Mouse (Mus musculus): ENCODE measurements around the gene Gnl3l. TPM values are rescaled to one million over a fixed set of nuclear protein-coding genes. Genes with fewer than 3 reads are reported as not detected.

Gnl3l gene
- polyA plus RNA-seq, 1 experiment, result 11.5 TPM

DNA sequence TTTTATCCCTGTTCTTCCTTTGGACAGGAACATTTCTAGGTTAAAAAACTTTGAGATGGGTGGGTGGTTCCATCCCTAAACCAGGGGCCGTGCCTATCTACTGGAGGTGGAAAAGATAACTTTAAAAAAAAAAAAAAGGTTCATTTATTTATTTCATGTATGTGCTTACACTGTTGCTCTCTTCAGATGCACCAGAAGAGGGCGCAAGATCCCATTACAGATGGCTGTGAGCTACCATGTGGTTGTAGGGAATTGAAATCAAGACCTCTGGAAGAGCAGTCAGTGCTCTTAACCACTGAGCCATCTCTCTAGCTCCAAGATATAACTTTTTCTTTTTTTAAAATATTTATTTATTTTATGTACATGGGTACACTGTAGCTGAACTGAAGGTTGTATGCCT is 54.1 kb downstream of the Gnl3l start:
- Histone ChIP-seq H3K27ac (ENCODE audit: insufficient read depth, low read depth, low read length) (no peak overlapping the region), H3K4me1 (ENCODE audit: control insufficient read depth, insufficient read depth, low read length) (no peaks in the 10 kb centered on the region), H3K4me3 (ENCODE audit: insufficient read depth, low read length) (no peak overlapping the region)
- no peak for TF ChIP-seq CTCF (IDR thresholded peaks at IDR 0.05; ENCODE audit: low read depth, low read length)

DNA sequence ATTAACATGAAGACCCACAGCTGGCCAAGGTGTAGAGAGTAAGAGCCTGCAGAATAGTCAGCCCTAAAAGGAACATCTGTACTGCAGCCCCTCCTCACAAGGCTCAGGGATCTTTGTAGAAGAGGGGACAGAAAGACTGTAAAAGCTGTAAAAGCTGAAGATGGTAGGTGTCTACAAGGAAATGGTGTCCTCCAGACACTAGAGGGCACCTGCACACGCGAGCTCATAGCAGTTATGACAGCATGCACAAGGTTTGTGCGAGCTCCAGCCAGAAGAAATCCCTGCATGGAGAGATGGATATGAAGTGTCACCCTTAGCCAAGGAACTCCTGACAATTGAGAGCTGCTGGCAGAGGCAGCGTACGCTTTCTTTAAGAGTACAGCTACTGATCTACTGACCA is 56.4 kb downstream of the Gnl3l start:
- H3K27ac ChIP-seq (ENCODE audit: insufficient read depth, low read depth, low read length), result no peak overlapping the region
- H3K4me1 ChIP-seq (ENCODE audit: control insufficient read depth, insufficient read depth, low read length), result no peaks in the 10 kb centered on the region
- H3K4me3 ChIP-seq (ENCODE audit: insufficient read depth, low read length), result no peak overlapping the region
- TF ChIP-seq POLR2A (IDR thresholded peaks at IDR 0.05; ENCODE audit: borderline replicate concordance, low read depth, low read length), result no peak
- TF ChIP-seq CTCF (IDR thresholded peaks at IDR 0.05; ENCODE audit: low read depth, low read length), result no peak

DNA sequence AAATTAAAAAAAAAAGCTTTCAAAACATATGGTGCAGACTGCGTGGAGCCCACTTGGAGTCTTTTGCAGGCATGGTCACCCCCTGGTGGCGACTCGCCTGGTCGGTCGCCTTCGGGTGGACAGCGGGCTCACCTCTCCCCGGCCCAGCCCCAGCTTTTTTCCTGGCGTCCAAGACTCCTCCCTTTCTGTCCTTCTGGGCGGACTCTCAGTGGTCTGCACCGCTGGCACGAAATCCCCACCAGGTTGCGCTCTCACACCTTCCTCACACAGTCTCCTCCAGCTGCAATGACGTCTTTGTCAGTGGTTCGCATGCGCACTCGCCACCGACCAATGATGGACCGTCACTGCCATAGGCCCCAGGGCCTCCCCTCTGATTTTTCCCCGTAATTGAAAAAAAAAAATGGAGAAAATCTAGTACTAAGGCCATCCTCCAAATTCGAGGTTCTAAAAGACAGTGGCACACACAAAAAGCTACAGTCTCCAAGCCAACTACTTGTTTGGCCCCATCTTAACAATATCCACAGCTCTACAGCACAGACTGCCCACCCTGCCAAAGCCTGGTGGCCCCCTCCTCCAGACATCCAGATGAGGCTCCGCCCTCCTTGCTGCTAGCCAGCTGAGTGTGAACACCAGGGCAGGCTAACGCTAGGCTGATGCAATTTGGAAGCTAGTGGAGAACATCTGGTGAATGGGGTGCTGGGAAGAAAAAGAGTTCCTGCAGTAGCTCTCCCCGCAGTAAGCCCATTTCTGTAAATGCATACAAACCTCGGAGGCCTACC is 60.4 kb downstream of the Gnl3l start:
- TF ChIP-seq POLR2A (IDR thresholded peaks at IDR 0.05; ENCODE audit: borderline replicate concordance, low read depth, low read length) (no peak), CTCF (IDR thresholded peaks at IDR 0.05; ENCODE audit: low read depth, low read length) (no peak)
- peak overlapping the region; percentile 11; the same call in 1 of the 2 replicates for H3K4me3 ChIP-seq (ENCODE audit: insufficient read depth, low read length)
- H3K27ac ChIP-seq (ENCODE audit: insufficient read depth, low read depth, low read length), result no peak overlapping the region
- no peaks in the 10 kb centered on the region for H3K4me1 ChIP-seq (ENCODE audit: control insufficient read depth, insufficient read depth, low read length)

DNA sequence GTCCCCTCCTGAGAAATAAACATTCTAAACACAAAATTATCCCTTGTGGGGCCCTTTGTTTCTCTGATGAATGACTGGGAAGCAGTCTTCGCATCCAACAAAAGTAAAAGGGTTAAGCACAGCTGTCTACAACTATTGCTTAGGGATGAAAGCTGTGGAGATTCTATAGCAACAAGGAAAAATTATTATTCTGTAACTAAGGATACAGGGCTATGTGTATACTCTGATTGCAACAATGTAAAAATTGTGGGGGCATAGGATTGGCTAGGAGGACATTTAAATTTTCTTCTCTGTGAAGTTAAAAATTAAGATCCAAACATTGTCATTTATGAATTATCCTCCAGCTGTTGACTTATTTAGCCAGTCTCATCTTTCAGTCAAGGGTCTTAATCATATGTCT is 61.1 kb downstream of the Gnl3l start:
- Histone ChIP-seq H3K4me3 (ENCODE audit: insufficient read depth, low read length) (no peak overlapping the region), H3K27ac (ENCODE audit: insufficient read depth, low read depth, low read length) (no peak overlapping the region), H3K4me1 (ENCODE audit: control insufficient read depth, insufficient read depth, low read length) (no peaks in the 10 kb centered on the region)
- no peak for TF ChIP-seq CTCF (IDR thresholded peaks at IDR 0.05; ENCODE audit: low read depth, low read length)
- no peak for TF ChIP-seq POLR2A (IDR thresholded peaks at IDR 0.05; ENCODE audit: borderline replicate concordance, low read depth, low read length)

DNA sequence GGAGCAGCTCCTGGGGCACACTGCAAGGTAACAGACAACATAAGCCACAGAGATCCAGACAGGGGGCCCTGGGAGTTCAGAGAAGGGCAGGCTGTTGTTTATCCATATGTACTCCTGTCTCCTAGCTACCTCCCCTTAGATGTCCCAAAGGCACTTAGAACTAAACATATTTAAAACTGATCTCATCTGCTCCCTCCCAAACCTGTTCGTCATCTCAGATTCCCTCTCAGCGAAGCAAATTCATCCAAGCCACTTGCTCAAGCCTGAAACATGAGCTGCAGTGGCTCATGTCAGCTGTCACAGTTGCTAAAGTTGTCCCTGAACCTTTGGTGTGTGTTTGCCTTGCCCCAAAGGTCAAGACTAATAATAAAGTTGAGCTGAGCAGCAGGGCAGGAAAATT is 61.7 kb downstream of the Gnl3l start:
- no peak for TF ChIP-seq CTCF (IDR thresholded peaks at IDR 0.05; ENCODE audit: low read depth, low read length)
- no peak for TF ChIP-seq POLR2A (IDR thresholded peaks at IDR 0.05; ENCODE audit: borderline replicate concordance, low read depth, low read length)
- Histone ChIP-seq H3K4me3 (ENCODE audit: insufficient read depth, low read length) (no peak overlapping the region), H3K4me1 (ENCODE audit: control insufficient read depth, insufficient read depth, low read length) (no peaks in the 10 kb centered on the region), H3K27ac (ENCODE audit: insufficient read depth, low read depth, low read length) (no peak overlapping the region)

DNA sequence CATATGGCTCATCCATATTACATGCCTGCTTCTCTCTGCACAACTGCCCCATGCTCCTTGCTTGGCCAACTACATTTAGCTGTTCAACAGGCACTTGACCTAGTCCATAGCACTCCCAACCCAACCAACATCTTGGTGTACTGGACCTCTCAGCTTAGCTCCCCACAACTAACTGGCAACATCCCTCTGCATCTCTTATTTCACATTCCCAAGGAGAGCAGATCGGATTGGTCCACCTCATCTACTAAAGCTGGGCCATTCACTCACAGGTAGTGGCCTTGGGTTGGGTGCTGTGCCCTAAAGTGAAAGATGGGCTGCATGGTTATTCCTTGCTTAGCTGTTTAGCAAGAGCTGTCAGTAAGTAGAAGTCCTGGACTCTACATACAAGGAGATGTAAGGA is 62.4 kb downstream of the Gnl3l start:
- no peaks in the 10 kb centered on the region for H3K4me1 ChIP-seq (ENCODE audit: control insufficient read depth, insufficient read depth, low read length)
- H3K4me3 ChIP-seq (ENCODE audit: insufficient read depth, low read length), result no peak overlapping the region
- H3K27ac ChIP-seq (ENCODE audit: insufficient read depth, low read depth, low read length), result no peak overlapping the region
- no peak for TF ChIP-seq CTCF (IDR thresholded peaks at IDR 0.05; ENCODE audit: low read depth, low read length)
- TF ChIP-seq POLR2A (IDR thresholded peaks at IDR 0.05; ENCODE audit: borderline replicate concordance, low read depth, low read length), result no peak

Other genes with a start within 250 kb of the Gnl3l start
- 15.7 and 17.4 TPM in 2 replicates for gene Maged2, start 203.0 kb downstream of the Gnl3l start, polyA plus RNA-seq (2012; ENCODE audit: insufficient read depth, insufficient read length, missing spikeins)
- 0.24 and 0.34 TPM in 2 replicates for gene Fgd1, start 28.8 kb upstream of the Gnl3l start, polyA plus RNA-seq (2012; ENCODE audit: insufficient read depth, insufficient read length, missing spikeins)
- gene Tsr2, start 79.2 kb upstream of the Gnl3l start, polyA plus RNA-seq (2012; ENCODE audit: insufficient read depth, insufficient read length, missing spikeins), result 10.4 and 11.5 TPM in 2 replicates
- gene Wnk3, start 180.8 kb upstream of the Gnl3l start, polyA plus RNA-seq (2012; ENCODE audit: insufficient read depth, insufficient read length, missing spikeins), result not detected in 2 replicates

Data from bone marrow macrophage, adult 2 months (primary cell).